Mouse (Mus musculus) MEL (cell line): ENCODE results near the gene Dnajb14. TPM values are rescaled to one million over a fixed set of nuclear protein-coding genes. Genes with fewer than 3 reads are reported as not detected.
A peak's percentile ranks its signal among the peaks of the same experiment; 100 is the strongest.

Experiments
- DNase-seq: peaks from one replicate; pipeline ENCODE4 v3.0.0; 2011; ENCODE audit warnings: low read depth, low spot score
- H3K27ac ChIP-seq: 2 replicates; pipeline ENCODE4 v1.5.1; 2012; ENCODE audit warnings: low read depth, mild to moderate bottlenecking, control low read depth, low read length, moderate library complexity; ENCODE audit not compliant: control insufficient read depth
- H3K27me3 ChIP-seq, 2 experiments: fragments of 150-350 bp in 1 of 2; sonication (generic) in 1 of 2; 2 replicates each; pipeline ENCODE4 v1.6.1; 2012; ENCODE audit warnings: low read length in 2 of 2, mild to moderate bottlenecking in 2 of 2, improper control_type of control experiment in 1 of 2, moderate library complexity in 1 of 2; ENCODE audit not compliant: insufficient read depth in 2 of 2, control insufficient read depth in 1 of 2
- H3K36me3 ChIP-seq, 2 experiments: 2 replicates each; pipeline ENCODE4 v1.6.1; 2012 to 2014; ENCODE audit warnings: low read length in 2 of 2, improper control_type of control experiment in 1 of 2, inconsistent platforms in 1 of 2, mild to moderate bottlenecking in 1 of 2; ENCODE audit not compliant: insufficient read depth in 2 of 2, control insufficient read depth in 1 of 2
- H3K4me1 ChIP-seq, 2 experiments: fragments of 150-350 bp in 1 of 2; sonication (generic) in 1 of 2; 2 replicates each; pipeline ENCODE4 v1.6.1; 2012; ENCODE audit warnings: low read length in 2 of 2, improper control_type of control experiment in 1 of 2, mild to moderate bottlenecking in 1 of 2; ENCODE audit not compliant: insufficient read depth in 2 of 2, control insufficient read depth in 1 of 2
- H3K4me3 ChIP-seq, 2 experiments: fragments of 150-350 bp in 1 of 2; sonication (generic) in 1 of 2; 2 replicates each; pipeline ENCODE4 v1.5.1; 2012; ENCODE audit warnings: low read depth in 2 of 2, low read length in 2 of 2, mild to moderate bottlenecking in 2 of 2, moderate library complexity in 2 of 2, control low read depth in 1 of 2, improper control_type of control experiment in 1 of 2; ENCODE audit not compliant: control insufficient read depth in 1 of 2, insufficient read depth in 1 of 2
- H3K79me2 ChIP-seq: 2 replicates; pipeline ENCODE4 v1.6.1; 2012; ENCODE audit warnings: mild to moderate bottlenecking, low read length, moderate library complexity; ENCODE audit not compliant: control insufficient read depth, poor library complexity, insufficient read depth
- H3K9ac ChIP-seq: 2 replicates; pipeline ENCODE4 v1.6.1; 2012; ENCODE audit warnings: low read depth, mild to moderate bottlenecking, control low read depth, low read length, moderate library complexity; ENCODE audit not compliant: control insufficient read depth, poor library complexity, severe bottlenecking
- H3K9me3 ChIP-seq: fragments of 150-350 bp; sonication (generic); replicated peaks from 2 replicates; pipeline ENCODE4 v1.6.1; 2012; ENCODE audit warnings: mild to moderate bottlenecking, low read length, improper control_type of control experiment, moderate library complexity; ENCODE audit not compliant: insufficient read depth
- CHD1 ChIP-seq: IDR thresholded peaks from 2 replicates; pipeline ENCODE4 v1.6.1; 2012; ENCODE audit warnings: low read depth, mild to moderate bottlenecking, inconsistent platforms, low read length, improper control_type of control experiment
- CTCF ChIP-seq, 3 experiments: IDR thresholded peaks in 2 of 3; conservative IDR thresholded peaks in 1 of 3; 2 replicates each; pipeline ENCODE4 v1.5.1; 2011 to 2012; ENCODE audit warnings: low read length in 3 of 3, low read depth in 2 of 3, mild to moderate bottlenecking in 2 of 3, improper control_type of control experiment in 1 of 3, inconsistent platforms in 1 of 3, mixed read lengths in 1 of 3, moderate library complexity in 1 of 3; ENCODE audit not compliant: control insufficient read depth in 1 of 3, insufficient read depth in 1 of 3, poor library complexity in 1 of 3, severe bottlenecking in 1 of 3
- E2F4 ChIP-seq: IDR thresholded peaks from 2 replicates; pipeline ENCODE4 v1.6.1; 2011; ENCODE audit warnings: low read depth, low read length, improper control_type of control experiment, borderline replicate concordance
- ELF1 ChIP-seq: IDR thresholded peaks from 2 replicates; pipeline ENCODE4 v1.6.1; 2014; ENCODE audit warnings: low read depth, mild to moderate bottlenecking, inconsistent platforms, low read length, improper control_type of control experiment, moderate library complexity
- GATA1 ChIP-seq: IDR thresholded peaks from 2 replicates; pipeline ENCODE4 v1.6.1; 2011; ENCODE audit warnings: low read depth, low read length, improper control_type of control experiment
- JUND ChIP-seq: IDR thresholded peaks from 2 replicates; pipeline ENCODE4 v1.6.1; 2011; ENCODE audit warnings: low read depth, mild to moderate bottlenecking, improper control_type of control experiment, low read length
- KAT2A ChIP-seq: conservative IDR thresholded peaks from 2 replicates; pipeline ENCODE4 v1.6.1; 2012; ENCODE audit warnings: low read depth, low read length, improper control_type of control experiment, inconsistent platforms
- MAFK ChIP-seq: IDR thresholded peaks from 2 replicates; pipeline ENCODE4 v1.6.1; 2011; ENCODE audit warnings: low read depth, mild to moderate bottlenecking, low read length, improper control_type of control experiment, borderline replicate concordance
- MEF2A ChIP-seq: IDR thresholded peaks from 2 replicates; pipeline ENCODE4 v1.6.1; 2014; ENCODE audit warnings: low read depth, mild to moderate bottlenecking, inconsistent platforms, low read length, improper control_type of control experiment; ENCODE audit not compliant: poor library complexity, insufficient replicate concordance, severe bottlenecking; ENCODE audit errors: extremely low read depth
- MYC ChIP-seq: IDR thresholded peaks from 2 replicates; pipeline ENCODE4 v1.6.1; 2011; ENCODE audit warnings: low read depth, mild to moderate bottlenecking, low read length, improper control_type of control experiment, moderate library complexity
- POLR2AphosphoS2 ChIP-seq: IDR thresholded peaks from 2 replicates; pipeline ENCODE4 v1.6.1; 2011; ENCODE audit warnings: low read length, improper control_type of control experiment
- POLR2AphosphoS5 ChIP-seq: IDR thresholded peaks from 2 replicates; pipeline ENCODE4 v1.6.1; 2012; ENCODE audit warnings: low read depth, borderline replicate concordance, mild to moderate bottlenecking, inconsistent platforms, low read length, moderate library complexity, mixed read lengths
- RCOR1 ChIP-seq: IDR thresholded peaks from 2 replicates; pipeline ENCODE4 v1.6.1; 2012; ENCODE audit warnings: low read depth, mild to moderate bottlenecking, inconsistent platforms, low read length, improper control_type of control experiment
- TBP ChIP-seq: IDR thresholded peaks from 2 replicates; pipeline ENCODE4 v1.8.0; 2011; ENCODE audit warnings: low read depth, low read length, improper control_type of control experiment
- UBTF ChIP-seq: IDR thresholded peaks from 2 replicates; pipeline ENCODE4 v1.6.1; 2012; ENCODE audit warnings: low read depth, mild to moderate bottlenecking, inconsistent platforms, low read length, improper control_type of control experiment, moderate library complexity, borderline replicate concordance; ENCODE audit not compliant: insufficient read depth
- ZC3H11A ChIP-seq: IDR thresholded peaks from 2 replicates; pipeline ENCODE4 v1.6.1; 2012; ENCODE audit warnings: low read depth, mild to moderate bottlenecking, inconsistent platforms, low read length, improper control_type of control experiment
- polyA plus RNA-seq, 2 experiments: library from polyadenylated mRNA; stranded (reverse) in 1 of 2; unstranded in 1 of 2; fragments of >175 nt in 1 of 2; fragments of >200 nt in 1 of 2; gene quantifications; 2 replicates each; pipeline versions ENCODE4 v1.2.1 to v1.2.4; 2012; ENCODE audit warnings: low replicate concordance in 2 of 2, low read depth in 1 of 2; ENCODE audit not compliant: insufficient read length in 2 of 2, insufficient read depth in 1 of 2, missing spikeins in 1 of 2
- total RNA-seq: library from RNA; depleted of rRNA; stranded (reverse); fragments of 300-350 nt; gene quantifications from 2 replicates; pipeline ENCODE4 v1.2.3, GENCODE M21; 2012

The Dnajb14 gene
- total and polyA plus RNA-seq, 3 experiments: 4.2 to 6.1 TPM; not detected in 1

GRCm38 (mm10) chr3:137833128-137833527, 34.3 kb upstream of the Dnajb14 start:
- peak; percentile 44 for DNase-seq
- Histone ChIP-seq H3K27ac (no peak overlapping the region), H3K4me1 (peaks cover 0 to 3% of the 10 kb centered on the region in 2 experiments; a peak in 1 of 4 replicates), H3K36me3 (peaks cover 0 to 5% of the 10 kb centered on the region in 2 experiments; a peak in 2 of 4 replicates), H3K9me3 (no peaks in the 10 kb centered on the region), H3K9ac (no peak overlapping the region), H3K27me3 (peaks cover 0 to 1% of the 10 kb centered on the region in 2 experiments; a peak in 1 of 4 replicates), H3K79me2 (no peaks in the 10 kb centered on the region), H3K4me3 (no peak overlapping the region)
- no peak for TF ChIP-seq POLR2AphosphoS2
- TF ChIP-seq JUND: no peak
- TF ChIP-seq POLR2AphosphoS5: no peak
- TF ChIP-seq GATA1: no peak

GRCm38 (mm10) chr3:137833698-137834097, 33.8 kb upstream of the Dnajb14 start:
- Histone ChIP-seq H3K79me2 (no peaks in the 10 kb centered on the region), H3K4me1 (peaks cover 0 to 3% of the 10 kb centered on the region in 2 experiments; a peak in 1 of 4 replicates), H3K9ac (no peak overlapping the region), H3K27me3 (peaks cover 0 to 1% of the 10 kb centered on the region in 2 experiments; a peak in 1 of 4 replicates), H3K4me3 (no peak overlapping the region), H3K27ac (no peak overlapping the region), H3K9me3 (no peaks in the 10 kb centered on the region), H3K36me3 (peaks cover 0 to 5% of the 10 kb centered on the region in 2 experiments; a peak in 2 of 4 replicates)
- TF ChIP-seq E2F4: no peak
- TF ChIP-seq UBTF: no peak
- no peak for TF ChIP-seq KAT2A
- no peak for TF ChIP-seq CTCF (IDR thresholded peaks at IDR 0.05 in 2 of 3, conservative IDR thresholded peaks at IDR 0.05 in 1 of 3; ENCODE audit: control insufficient read depth in 1 of 3, insufficient read depth in 1 of 3, low read depth in 2 of 3, low read length in 3 of 3, poor library complexity in 1 of 3, severe bottlenecking in 1 of 3)
- no peak for TF ChIP-seq RCOR1
- no peak for TF ChIP-seq ZC3H11A
- no peak for DNase-seq

GRCm38 (mm10) chr3:137836543-137836942, 30.9 kb upstream of the Dnajb14 start:
- no peaks in the 10 kb centered on the region for H3K79me2 ChIP-seq
- no peak overlapping the region for H3K4me3 ChIP-seq
- no peak overlapping the region for H3K9ac ChIP-seq
- TF ChIP-seq MEF2A: no peak
- no peak for TF ChIP-seq ELF1
- TF ChIP-seq MYC: no peak
- TF ChIP-seq TBP: no peak
- no peak for TF ChIP-seq MAFK
- TF ChIP-seq KAT2A: no peak
- no peak for TF ChIP-seq RCOR1
- no peak for TF ChIP-seq CHD1
- H3K4me1 ChIP-seq: peaks cover 0 to 3% of the 10 kb centered on the region in 2 experiments; a peak in 1 of 4 replicates
- no peak for DNase-seq
- no peak overlapping the region for H3K27ac ChIP-seq
- peaks cover 0 to 1% of the 10 kb centered on the region in 2 experiments; a peak in 1 of 4 replicates for H3K27me3 ChIP-seq
- H3K36me3 ChIP-seq: peaks cover 0 to 5% of the 10 kb centered on the region in 2 experiments; a peak in 2 of 4 replicates
- no peaks in the 10 kb centered on the region for H3K9me3 ChIP-seq
